Mouse (Mus musculus): ENCODE data around the gene Naa20. TPM values are rescaled to one million over a fixed set of nuclear protein-coding genes. Genes with fewer than 3 reads are reported as not detected.

Gene Naa20
- polyA plus RNA-seq, 1 experiment from 2014 or later: 121 TPM

Small RNA genes within 50 kb of the gene (microRNA-seq; reads per million reads assigned to microRNA genes)
- not detected for gene Gm25026

Other genes starting within 250 kb of the Naa20 start
- 14.7 and 15.4 TPM in 2 replicates for gene Rin2, start 226.9 kb upstream of the Naa20 start, polyA plus RNA-seq (2015; fragmentation: Nextera tagmentation; extraction: Ambion mirVana)
- gene Cfap61, start 32.7 kb downstream of the Naa20 start, polyA plus RNA-seq (2015; fragmentation: Nextera tagmentation; extraction: Ambion mirVana): 2.1 and 3.8 TPM in 2 replicates
- 30.2 and 30.5 TPM in 2 replicates for gene Crnkl1, start 32.9 kb downstream of the Naa20 start, polyA plus RNA-seq (2015; fragmentation: Nextera tagmentation; extraction: Ambion mirVana)